Mouse (Mus musculus) ES-E14 (cell line): ENCODE data around the gene Cd200. TPM values are rescaled to one million over a fixed set of nuclear protein-coding genes. Genes with fewer than 3 reads are reported as not detected.

ENCODE experiments used
- DNase-seq: peaks from one replicate; pipeline ENCODE4 v3.0.0-alpha.2; 2013; ENCODE audit warnings: low read depth, low spot score
- H3K27ac ChIP-seq: 2 replicates; pipeline ENCODE4 v1.5.1; 2012; ENCODE audit warnings: low read depth, mild to moderate bottlenecking, low read length, moderate library complexity, mixed read lengths; ENCODE audit not compliant: poor library complexity, insufficient read depth, severe bottlenecking
- H3K36me3 ChIP-seq: 2 replicates; pipeline ENCODE4 v1.6.1; 2012; ENCODE audit warnings: mild to moderate bottlenecking, low read length, moderate library complexity, mixed read lengths; ENCODE audit not compliant: control insufficient read depth, poor library complexity, insufficient read depth, severe bottlenecking
- H3K4me1 ChIP-seq, 2 experiments: fragments of 150-350 bp in 1 of 2; sonication (generic) in 1 of 2; 2 replicates each; pipeline ENCODE4 v1.6.1; 2012; ENCODE audit warnings: low read length in 2 of 2, mild to moderate bottlenecking in 1 of 2, mixed read lengths in 1 of 2; ENCODE audit not compliant: control insufficient read depth in 2 of 2, insufficient read depth in 2 of 2, poor library complexity in 1 of 2
- H3K4me3 ChIP-seq, 2 experiments: fragments of 150-350 bp in 1 of 2; sonication (generic) in 1 of 2; 2 replicates each; pipeline ENCODE4 v1.5.1; 2012; ENCODE audit warnings: low read length in 2 of 2, low read depth in 1 of 2, mild to moderate bottlenecking in 1 of 2, mixed read lengths in 1 of 2; ENCODE audit not compliant: insufficient read depth in 1 of 2, poor library complexity in 1 of 2, severe bottlenecking in 1 of 2
- H3K9ac ChIP-seq: 2 replicates; pipeline ENCODE4 v1.6.1; 2012; ENCODE audit warnings: low read depth, mild to moderate bottlenecking, low read length, mixed read lengths; ENCODE audit not compliant: poor library complexity, insufficient read depth, severe bottlenecking
- H3K9me3 ChIP-seq: fragments of 150-350 bp; sonication (generic); 2 replicates; pipeline ENCODE4 v1.6.1; 2012; ENCODE audit warnings: low read depth, mild to moderate bottlenecking, low read length; ENCODE audit not compliant: control insufficient read depth, insufficient read depth
- CHD2 ChIP-seq: IDR thresholded peaks from 2 replicates; pipeline ENCODE4 v1.6.1; 2014; ENCODE audit warnings: mild to moderate bottlenecking, low read depth, low read length, inconsistent platforms
- HCFC1 ChIP-seq: IDR thresholded peaks from 2 replicates; pipeline ENCODE4 v1.6.1; 2012; ENCODE audit warnings: low read length, inconsistent platforms, borderline replicate concordance; ENCODE audit not compliant: insufficient read depth
- ZC3H11A ChIP-seq: IDR thresholded peaks from 2 replicates; pipeline ENCODE4 v1.6.1; 2012; ENCODE audit warnings: low read depth, mild to moderate bottlenecking, inconsistent platforms, low read length, borderline replicate concordance
- ZNF384 ChIP-seq: IDR thresholded peaks from 2 replicates; pipeline ENCODE4 v1.6.1; 2012; ENCODE audit warnings: low read depth, low read length, inconsistent platforms
- in situ Hi-C, 2 experiments: fragments of 600-800 bp; cut with MboI; formaldehyde crosslinking; loops; one replicate each; pipeline ENCODE4 v1.15.1; 2025; ENCODE audit warnings: low sequenced_read_pairs in 2 of 2, inconsistent platforms in 1 of 2; ENCODE audit not compliant: unreplicated experiment in 2 of 2
- total RNA-seq: library from RNA; depleted of rRNA; stranded (reverse); fragments of 300-350 nt; gene quantifications from 2 replicates; pipeline ENCODE4 v1.2.3, GENCODE M21; 2012; rRNA removed

Cd200 gene
- total RNA-seq, 1 experiment: 13.3 TPM

DNA sequence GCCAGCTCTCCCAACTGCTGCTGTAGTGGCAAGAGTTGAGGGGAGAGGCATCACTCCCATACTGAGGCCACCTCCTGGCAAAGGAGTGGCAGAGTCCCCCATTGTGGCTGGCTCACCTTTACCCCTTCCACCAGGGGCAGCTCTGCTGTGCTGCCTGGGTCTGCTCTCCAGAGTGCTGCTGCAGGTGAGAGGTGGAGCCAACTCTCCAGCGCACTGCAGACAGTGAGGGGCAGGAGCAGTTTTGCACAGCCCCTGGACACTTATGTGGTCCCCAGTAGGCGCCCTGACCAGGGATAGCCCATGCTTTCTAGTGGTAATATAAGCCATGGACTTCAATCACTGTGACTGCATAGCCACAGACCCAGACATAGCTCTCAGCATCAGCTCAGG, 74.5 kb downstream of the Cd200 start:
- Histone ChIP-seq H3K27ac (no peak overlapping the region), H3K9ac (no peak overlapping the region), H3K36me3 (no peaks in the 10 kb centered on the region), H3K4me3 (no peak overlapping the region), H3K4me1 (no peaks in the 10 kb centered on the region), H3K9me3 (no peaks in the 10 kb centered on the region)
- no peak for TF ChIP-seq ZC3H11A
- no peak for TF ChIP-seq HCFC1
- DNase-seq: no peak
- in situ Hi-C loops: no loop called here

DNA sequence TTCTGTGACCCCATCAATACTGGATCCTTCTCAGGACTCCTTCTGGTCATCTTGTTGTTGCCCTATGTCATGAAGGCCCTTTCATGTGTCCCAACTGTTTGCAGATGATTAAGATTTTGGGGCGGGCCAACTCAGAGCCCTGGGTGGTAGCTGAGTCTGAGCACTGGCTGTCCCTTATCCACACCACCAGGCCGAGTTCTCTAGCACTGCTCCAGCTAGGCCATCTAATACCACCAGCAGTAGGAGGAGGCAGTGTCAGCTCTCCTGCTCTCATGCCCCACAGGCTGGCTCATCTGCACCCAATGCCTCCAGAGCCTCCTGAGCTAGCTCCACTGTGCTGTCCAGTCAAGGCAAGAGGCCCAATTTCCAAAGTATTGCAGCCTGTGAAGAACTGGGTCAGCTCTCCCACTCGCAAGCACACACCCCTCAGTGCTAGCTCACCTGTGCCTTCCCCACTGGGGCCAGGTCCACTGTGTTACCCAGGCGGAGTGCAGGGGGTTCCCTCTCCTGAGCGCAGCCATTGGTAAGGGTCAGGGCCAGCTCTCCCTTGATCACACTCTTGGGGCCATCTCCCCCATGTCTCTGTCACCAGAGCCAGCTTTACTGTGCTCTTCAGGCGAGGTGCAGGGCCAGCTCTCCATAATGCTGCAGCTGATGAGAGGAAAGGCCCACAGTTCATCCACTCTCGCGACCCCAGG, 75.0 kb downstream of the Cd200 start:
- Histone ChIP-seq H3K9me3 (no peaks in the 10 kb centered on the region), H3K4me3 (no peak overlapping the region), H3K9ac (no peak overlapping the region), H3K4me1 (no peaks in the 10 kb centered on the region), H3K36me3 (no peaks in the 10 kb centered on the region), H3K27ac (no peak overlapping the region)
- in situ Hi-C loops: no loop called here
- no peak for TF ChIP-seq CHD2
- no peak for DNase-seq

DNA sequence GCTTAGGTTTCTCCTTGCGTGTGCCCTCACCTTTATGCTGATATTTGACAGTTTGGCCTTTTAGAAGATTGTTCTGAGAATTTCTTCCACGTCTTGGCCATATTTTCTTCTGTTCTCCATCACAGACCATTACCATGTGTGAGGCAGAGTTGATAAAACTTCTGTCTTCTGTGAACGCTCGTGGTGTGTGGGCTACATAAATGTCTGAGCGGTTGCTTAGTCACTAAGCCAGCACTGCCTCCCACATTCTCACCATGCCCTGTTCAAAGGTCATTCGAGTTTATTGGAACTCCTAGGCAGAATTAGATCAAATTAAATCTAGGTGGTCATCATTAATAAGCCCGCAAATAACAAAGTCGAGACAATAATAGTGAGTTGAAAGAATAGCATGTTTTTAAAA, 76.3 kb downstream of the Cd200 start:
- in situ Hi-C loops: no loop called here
- TF ChIP-seq ZNF384: no peak
- no peaks in the 10 kb centered on the region for H3K36me3 ChIP-seq
- H3K4me3 ChIP-seq: no peak overlapping the region
- H3K27ac ChIP-seq: no peak overlapping the region
- no peaks in the 10 kb centered on the region for H3K9me3 ChIP-seq
- H3K4me1 ChIP-seq: no peaks in the 10 kb centered on the region
- H3K9ac ChIP-seq: no peak overlapping the region
- DNase-seq: no peak

Other genes with a start within 250 kb of the Cd200 start
- 0.21 and 1.1 TPM in 2 replicates for gene Btla, start 184.7 kb downstream of the Cd200 start, total RNA-seq
- not detected in 2 replicates for gene Gm609, start 83.9 kb upstream of the Cd200 start, total RNA-seq
- gene Gm17783, start 123.0 kb upstream of the Cd200 start, total RNA-seq: not detected in 2 replicates
- gene Slc9c1, start 126.3 kb upstream of the Cd200 start, total RNA-seq: not detected in 2 replicates
- not detected in 2 replicates for gene Gcsam, start 201.3 kb upstream of the Cd200 start, total RNA-seq
- gene BC016579, start 245.0 kb upstream of the Cd200 start, total RNA-seq: 0.21 and 0.27 TPM in 2 replicates